Comparison of ENCODE assay signal across 8 mouse cellular contexts in the genomic region with DNA sequence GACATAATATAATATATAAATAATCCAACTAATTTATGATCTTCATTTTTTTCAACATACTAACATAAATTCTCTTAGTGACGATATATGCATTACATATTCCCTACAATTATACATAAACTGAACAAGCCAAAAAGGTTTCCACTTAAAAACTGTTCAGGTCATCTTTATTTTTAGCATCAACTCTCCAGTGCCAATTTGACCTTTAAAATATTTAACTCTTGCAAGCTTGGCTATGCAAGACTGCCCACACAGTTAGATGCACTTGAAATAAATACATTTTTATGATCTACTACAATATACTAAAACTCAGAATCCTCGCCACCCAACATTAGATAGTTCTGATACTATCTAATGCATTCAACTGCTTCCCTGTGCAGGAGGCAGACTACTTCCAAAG. TPM values are rescaled to one million over a fixed set of nuclear protein-coding genes. Genes with fewer than 3 reads are reported as not detected.
A peak's percentile ranks its signal among the peaks of the same experiment; 100 is the strongest.
DNase-seq lines count a peak whose midpoint lies in the region; ATAC-seq and TF ChIP-seq lines count a peak whose summit lies in the region.

No protein-coding gene starts in this region.

- intact Hi-C loops in heart, adult 2 months (cut with DNase I) = loop anchor here (10.0 kb wide), 2 partner anchors 544 to 764 kb away; partner anchors contain the start of genes Armc10, Ccdc146, Fam185a and Fbxl13

- TF ChIP-seq CTCF in heart, adult 2 months (IDR thresholded peaks at IDR 0.05) = no peak
- TF ChIP-seq CTCF in CH12.LX (conservative IDR thresholded peaks at IDR 0.05 in 1 of 2, IDR thresholded peaks at IDR 0.05 in 1 of 2; ENCODE audit: low read depth in 2 of 2, low read length in 2 of 2) = no peak
- TF ChIP-seq CTCF in heart, postnatal 0 days (IDR thresholded peaks at IDR 0.05; ENCODE audit: low read depth) = no peak

- no peaks in the 10 kb centered on the region for H3K27me3 ChIP-seq in heart, adult 2 months (ENCODE audit: control insufficient read depth, insufficient read depth, low read length)
- no peaks in the 10 kb centered on the region for H3K27me3 ChIP-seq in CH12.LX (replicated peaks)
- no peaks in the 10 kb centered on the region for H3K27me3 ChIP-seq in heart, postnatal 0 days (ENCODE audit: control insufficient read depth, insufficient read depth, low read length)
- no peaks in the 10 kb centered on the region for H3K27me3 ChIP-seq in liver, embryonic 15.5 days

- H3K4me3 ChIP-seq in heart, adult 2 months = peak overlapping the region; percentile 71
- H3K4me3 ChIP-seq in CH12.LX (replicated peaks in 1 of 3; ENCODE audit: low read depth in 2 of 3, low read length in 2 of 3, poor library complexity in 1 of 3) = peak overlapping the region; percentile 11 to 90 (median 67)
- peak overlapping the region; percentile 82 for H3K4me3 ChIP-seq in heart, postnatal 0 days (ENCODE audit: low read depth, low read length)
- H3K4me3 ChIP-seq in liver, embryonic 15.5 days (replicated peaks) = peak overlapping the region; percentile 94

- H3K9ac ChIP-seq in heart, adult 2 months (ENCODE audit: low read depth, low read length) = peak overlapping the region; percentile 37; the same call in 1 of the 2 replicates
- peak overlapping the region; percentile 76; the same call in 1 of the 2 replicates for H3K9ac ChIP-seq in CH12.LX (ENCODE audit: insufficient read depth, low read depth)
- peak overlapping the region; percentile 90 for H3K9ac ChIP-seq in heart, postnatal 0 days (replicated peaks; ENCODE audit: low read depth, low read length)
- H3K9ac ChIP-seq in liver, embryonic 15.5 days = peak overlapping the region; percentile 9; the same call in 1 of the 2 replicates

- no peak for TF ChIP-seq POLR2A in heart, adult 2 months (IDR thresholded peaks at IDR 0.05; ENCODE audit: insufficient read depth, low read depth, low read length)
- no peak for TF ChIP-seq POLR2A in CH12.LX (IDR thresholded peaks at IDR 0.05; ENCODE audit: low read depth, low read length)

- dilution Hi-C loops in CH12.LX (cut with MboI; ENCODE audit: extremely low pct_ligation_motif_present, extremely low pct_unique_long_range_greater_than_20kb, low sequenced_read_pairs) = no loop called here

- DNase-seq in heart, adult 2 months = no peak
- no peak for DNase-seq in heart, postnatal 4 days
- DNase-seq in CH12.LX (ENCODE audit: extremely low read depth) = no peak
- peak; percentile 82 for DNase-seq in heart, postnatal 0 days (ENCODE audit: low spot score)
- no peak for DNase-seq in thymus, postnatal 10 days (ENCODE audit: low spot score in 2 of 2)
- DNase-seq in layer of hippocampus, postnatal 10 days (ENCODE audit: low spot score in 2 of 2) = no peak
- DNase-seq in gastrocnemius, adult 18-20 months (ENCODE audit: low spot score) = no peak

- no peaks in the 10 kb centered on the region; the same call in 1 of the 2 replicates for H3K79me2 ChIP-seq in heart, adult 2 months (replicated peaks; ENCODE audit: control insufficient read depth, insufficient read depth, low read length)
- peaks cover 35% of the 10 kb centered on the region for H3K79me2 ChIP-seq in CH12.LX (replicated peaks; ENCODE audit: control insufficient read depth, extremely low read depth, insufficient read depth, poor library complexity, severe bottlenecking)

- H3K9me3 ChIP-seq in CH12.LX (replicated peaks; ENCODE audit: low read length) = no peaks in the 10 kb centered on the region
- H3K9me3 ChIP-seq in heart, postnatal 0 days (replicated peaks; ENCODE audit: control insufficient read depth, low read length) = no peaks in the 10 kb centered on the region
- H3K9me3 ChIP-seq in liver, embryonic 15.5 days (replicated peaks) = no peaks in the 10 kb centered on the region

- H3K4me2 ChIP-seq in CH12.LX (ENCODE audit: insufficient read depth, low read depth, poor library complexity, severe bottlenecking) = peak overlapping the region; percentile 94
- peak overlapping the region; percentile 72 for H3K4me2 ChIP-seq in heart, postnatal 0 days (ENCODE audit: low read depth, low read length)
- peak overlapping the region; percentile 86 for H3K4me2 ChIP-seq in liver, embryonic 15.5 days

- in situ Hi-C loops in CH12.LX (cut with MboI; ENCODE audit: low pct_ligation_motif_present, low pct_unique_long_range_greater_than_20kb, low sequenced_read_pairs) = no loop called here

- H3K4me1 ChIP-seq in heart, adult 2 months (ENCODE audit: control insufficient read depth, insufficient read depth, low read length) = peaks cover 1% of the 10 kb centered on the region; the same call in 1 of the 2 replicates
- peaks cover 7 to 52% of the 10 kb centered on the region in 2 experiments for H3K4me1 ChIP-seq in CH12.LX (ENCODE audit: control insufficient read depth in 1 of 2, insufficient read depth in 2 of 2)
- H3K4me1 ChIP-seq in heart, postnatal 0 days (ENCODE audit: control insufficient read depth, insufficient read depth) = peaks cover 15% of the 10 kb centered on the region
- peaks cover 36% of the 10 kb centered on the region for H3K4me1 ChIP-seq in liver, embryonic 15.5 days (replicated peaks)

- peak overlapping the region; percentile 84 for H3K27ac ChIP-seq in heart, adult 2 months
- no peak overlapping the region for H3K27ac ChIP-seq in CH12.LX (ENCODE audit: insufficient read depth, low read depth)
- peak overlapping the region; percentile 93 for H3K27ac ChIP-seq in heart, postnatal 0 days (ENCODE audit: low read depth)
- no peak overlapping the region for H3K27ac ChIP-seq in liver, embryonic 15.5 days (replicated peaks)

- H3K36me3 ChIP-seq in heart, adult 2 months (ENCODE audit: control insufficient read depth, insufficient read depth, low read length) = no peaks in the 10 kb centered on the region
- peaks cover 0 to 9% of the 10 kb centered on the region in 2 experiments for H3K36me3 ChIP-seq in CH12.LX (replicated peaks in 1 of 2; ENCODE audit: control insufficient read depth in 1 of 2, insufficient read depth in 1 of 2, low read length in 1 of 2)
- no peaks in the 10 kb centered on the region for H3K36me3 ChIP-seq in heart, postnatal 0 days (replicated peaks; ENCODE audit: control insufficient read depth, insufficient read depth, low read length)
- H3K36me3 ChIP-seq in liver, embryonic 15.5 days (replicated peaks) = peaks cover 3% of the 10 kb centered on the region; the same call in 1 of the 2 replicates

- TF ChIP-seq EP300 in heart, adult 2 months (IDR thresholded peaks at IDR 0.05; ENCODE audit: insufficient read depth, low read depth, low read length) = no peak
- no peak for TF ChIP-seq EP300 in CH12.LX (IDR thresholded peaks at IDR 0.05; ENCODE audit: low read length)
- no peak for TF ChIP-seq EP300 in heart, postnatal 0 days (IDR thresholded peaks at IDR 0.05; ENCODE audit: low read depth)

- WGBS in heart, adult 2 months = 63% methylated on average over 2 of the region's 2 CpGs
- 36% methylated on average over 2 of the region's 2 CpGs for WGBS in heart, postnatal 0 days
- WGBS in liver, embryonic 15.5 days (ENCODE audit: insufficient replicate concordance) = 31% methylated on average over 2 of the region's 2 CpGs

- no peak for ATAC-seq in heart, postnatal 0 days (ENCODE audit: insufficient read depth, low read depth)
- ATAC-seq in liver, embryonic 15.5 days (ENCODE audit: insufficient read depth) = no peak

- TF ChIP-seq RAD21 in CH12.LX (IDR thresholded peaks at IDR 0.05; ENCODE audit: low read depth, low read length) = no peak

TF ChIP-seq in CH12.LX, 34 proteins besides CTCF, POLR2A, EP300 and RAD21:
- TF ChIP-seq UBTF (IDR thresholded peaks at IDR 0.05; ENCODE audit: low read depth, low read length) (no peak), ELF1 (IDR thresholded peaks at IDR 0.05; ENCODE audit: low read depth, low read length) (no peak), BHLHE40 (IDR thresholded peaks at IDR 0.05; ENCODE audit: low read depth, low read length) (no peak), SMC3 (IDR thresholded peaks at IDR 0.05; ENCODE audit: low read depth, low read length) (no peak)

RNA-seq across cellular contexts. Expression of gene Phtf2, which starts 1.5 kb away (rescaled TPM):
- total RNA-seq in heart, adult 2 months (2021) = 10 to 100 TPM; 61.2 to 75.2 TPM
- polyA plus RNA-seq in heart, adult 2 months (2012; rRNA removed) = 14.3 and 35.7 TPM in 2 replicates
- total RNA-seq in heart, postnatal 4 days (2021) = 10 to 100 TPM; 61.0 to 66.1 TPM
- total RNA-seq in CH12.LX (2012; rRNA removed) = 16.4 and 18.5 TPM in 2 replicates
- total RNA-seq in CH12.LX (2014; rRNA removed) = 30.4 and 32.7 TPM in 2 replicates
- 28.1 and 30.6 TPM in 2 replicates for polyA plus RNA-seq in CH12.LX (2012; ENCODE audit: insufficient read length, low read depth)
- 38.1 and 50.9 TPM in 2 replicates for total RNA-seq in heart, postnatal 0 days (2014; rRNA removed; ENCODE audit: low replicate concordance)
- polyA plus RNA-seq in heart, postnatal 0 days (2015; fragmentation: Nextera tagmentation; extraction: Ambion mirVana) = 33.5 and 39.2 TPM in 2 replicates
- 4.9 and 5.2 TPM in 2 replicates for polyA plus RNA-seq in liver, embryonic 15.5 days (2015; fragmentation: Nextera tagmentation; extraction: Ambion mirVana)
- 10 to 100 TPM; 21.6 to 22.7 TPM for total RNA-seq in layer of hippocampus, postnatal 10 days (2021)
- total RNA-seq in gastrocnemius, adult 18-20 months (2021) = 100 to 1,000 TPM; 162 to 166 TPM

RNA-seq across cellular contexts. Expression of gene Tmem60, which starts 1.6 kb away (rescaled TPM):
- total RNA-seq in heart, adult 2 months (2021) = 10 to 100 TPM; 20.9 to 28.3 TPM
- 23.3 and 31.7 TPM in 2 replicates for polyA plus RNA-seq in heart, adult 2 months (2012; rRNA removed)
- total RNA-seq in heart, postnatal 4 days (2021) = 10 to 100 TPM; 22.0 to 22.4 TPM
- total RNA-seq in CH12.LX (2012; rRNA removed) = 12.7 and 12.9 TPM in 2 replicates
- total RNA-seq in CH12.LX (2014; rRNA removed) = 35.4 and 39.3 TPM in 2 replicates
- polyA plus RNA-seq in CH12.LX (2012; ENCODE audit: insufficient read length, low read depth) = 17.2 and 19.2 TPM in 2 replicates
- 5.8 and 8.4 TPM in 2 replicates for total RNA-seq in heart, postnatal 0 days (2014; rRNA removed; ENCODE audit: low replicate concordance)
- 57.5 and 61.5 TPM in 2 replicates for polyA plus RNA-seq in heart, postnatal 0 days (2015; fragmentation: Nextera tagmentation; extraction: Ambion mirVana)
- 31.6 and 36.3 TPM in 2 replicates for polyA plus RNA-seq in liver, embryonic 15.5 days (2015; fragmentation: Nextera tagmentation; extraction: Ambion mirVana)
- total RNA-seq in layer of hippocampus, postnatal 10 days (2021) = 10 to 100 TPM; 21.1 to 23.5 TPM
- total RNA-seq in gastrocnemius, adult 18-20 months (2021) = 10 to 100 TPM; 20.1 to 21.7 TPM

Comparison
In these comparisons a context has a peak if more than half of its experiments do, and no peak if none do; other contexts are left out.
1. H3K27ac ChIP-seq: peak in heart, adult 2 months (single experiment) and heart, postnatal 0 days (single experiment); none in CH12.LX (single experiment) and liver, embryonic 15.5 days (single experiment).
2. H3K9ac ChIP-seq: peak in every context shown above with its lines; median percentile 90 in heart, postnatal 0 days; 76 in CH12.LX; 37 in heart, adult 2 months; 9 in liver, embryonic 15.5 days.
3. Peak in every context shown above with its lines, with median percentiles within 50 percentile points of each other: H3K4me3 ChIP-seq and H3K4me2 ChIP-seq.